Mouse (Mus musculus) right cerebral cortex, postnatal 25 days (tissue): ENCODE measurements around the gene Paqr6.

Experiments
- DNase-seq: peaks from one replicate; pipeline ENCODE4 v3.0.0; 2022

Gene Paqr6

DNA sequence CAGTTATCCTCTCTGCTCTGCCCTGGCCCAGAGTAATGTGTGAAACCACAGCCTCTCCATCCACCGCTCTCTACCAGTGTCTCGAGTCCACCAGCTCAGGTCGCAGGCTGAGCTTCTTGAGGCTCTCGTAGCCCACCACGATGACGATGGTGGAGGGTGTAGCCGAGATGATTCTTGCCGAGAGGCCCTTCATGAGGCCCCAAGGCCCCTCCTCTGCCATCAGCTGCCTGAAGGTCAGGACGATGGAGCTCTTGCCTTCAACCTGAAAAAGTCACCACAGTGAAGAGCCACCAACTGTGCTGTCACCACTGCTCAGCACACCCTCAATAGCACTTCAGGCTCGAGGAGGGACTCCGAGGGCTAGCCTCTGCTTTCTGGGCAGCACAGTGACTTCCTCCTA, 48.3 kb downstream of the Paqr6 start:
- no peak for DNase-seq

DNA sequence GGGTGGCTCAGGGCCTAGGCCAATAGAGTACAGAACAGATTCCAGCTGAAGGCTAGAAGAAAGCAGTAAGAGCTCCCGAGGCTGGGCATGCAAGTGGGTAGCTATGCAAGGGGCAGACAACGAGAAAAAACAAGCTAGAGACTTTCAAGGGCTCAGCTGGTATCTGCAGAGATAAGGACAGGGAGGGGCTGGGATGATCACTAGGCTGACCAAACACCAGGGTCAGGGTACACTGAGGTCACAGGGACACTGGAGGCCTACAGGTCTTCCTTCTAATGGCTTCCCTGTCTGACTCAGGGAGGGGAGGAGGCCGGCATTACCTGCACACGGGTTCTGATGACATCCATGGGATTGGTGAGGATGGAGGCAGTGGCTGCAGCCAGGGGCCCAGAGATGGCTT, 51.3 kb downstream of the Paqr6 start:
- DNase-seq: no peak

GRCm38 (mm10) chr3:88418016-88418415, 53.6 kb downstream of the Paqr6 start:
- no peak for DNase-seq
